Mouse (Mus musculus) erythroid progenitor cell, adult 5-6 weeks (primary cell): ENCODE data around the gene Prss32. TPM values are rescaled to one million over a fixed set of nuclear protein-coding genes. Genes with fewer than 3 reads are reported as not detected.
A peak's percentile ranks its signal among the peaks of the same experiment; 100 is the strongest.
"Not testable (repeated sequence)": the region's sequence is repeated elsewhere in the genome, so short reads cannot be mapped to it uniquely, and the experiment has no call there.

ENCODE experiments used
- ATAC-seq: replicated peaks from 2 replicates; pipeline ENCODE4 v1.8.0; 2016; ENCODE audit warnings: moderate number of reproducible peaks, mild to moderate bottlenecking, moderate TSS enrichment, inconsistent platforms; ENCODE audit not compliant: poor library complexity, low FRiP score, severe bottlenecking
- total RNA-seq, 2 experiments: library from RNA; stranded (forward) in 1 of 2; stranded (reverse) in 1 of 2; fragments of 150-400 nt in 1 of 2; fragments of 186-747, 209-891 nt in 1 of 2; gene quantifications; 2 replicates each; pipeline versions ENCODE4 v1.2.3 to v1.2.4; 2015 to 2017; ENCODE audit warnings: low replicate concordance in 2 of 2

Gene Prss32
- total RNA-seq, 2 experiments from 2014 or later, result not detected

DNA sequence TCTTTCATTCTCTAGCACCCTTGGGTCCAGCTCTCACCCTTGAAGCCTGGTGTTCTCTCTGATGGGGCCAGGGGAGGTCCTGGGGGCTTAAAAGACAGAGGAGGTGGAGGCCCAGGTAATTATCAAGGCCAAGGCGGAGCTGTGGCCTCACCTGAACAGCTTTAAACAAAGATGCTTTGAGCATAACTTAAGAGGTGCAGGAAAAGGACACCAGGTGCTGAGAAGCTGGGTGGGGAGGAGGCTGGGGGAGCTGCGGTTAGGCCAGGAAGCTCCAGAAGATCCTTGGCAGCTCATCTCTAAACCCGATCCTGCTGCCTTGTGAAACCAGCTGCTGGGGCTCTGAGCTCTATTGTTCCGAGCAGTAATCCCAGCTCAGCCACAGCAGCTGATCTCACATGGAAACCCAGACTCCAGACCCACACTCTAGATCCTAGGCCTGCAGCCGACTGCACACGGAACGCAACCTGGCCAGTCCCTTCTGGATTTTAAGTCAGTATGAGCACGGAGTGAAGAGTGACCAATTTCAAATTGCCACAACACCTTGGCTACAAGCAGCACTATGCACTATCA, 7.6 kb upstream of the Prss32 start, which contains the start of gene Prss33:
Prss33 (minus strand) TSS at position 51 of the 570 bp plus-strand sequence.
- ATAC-seq, result no peak

DNA sequence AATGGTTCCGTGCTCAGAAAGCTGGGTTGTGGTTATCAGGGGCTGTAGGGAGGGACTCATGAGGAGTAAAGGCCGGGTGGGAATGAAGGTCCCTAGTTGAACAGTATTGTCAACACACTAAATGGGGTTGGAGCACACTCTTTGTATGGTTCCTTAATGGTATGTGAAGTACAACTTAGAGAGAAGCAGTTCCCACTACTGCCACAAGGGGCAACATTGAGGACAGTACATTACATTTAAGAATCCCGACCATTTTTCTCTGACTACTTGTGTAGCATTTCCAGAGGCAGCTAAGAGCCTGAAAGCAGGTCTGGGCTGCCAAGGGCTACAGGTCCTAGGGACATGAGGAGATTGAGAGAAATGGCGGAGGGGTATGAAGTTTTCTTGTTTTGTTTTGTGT, 2.5 kb upstream of the Prss32 start:
- ATAC-seq, result peak; percentile 71

DNA sequence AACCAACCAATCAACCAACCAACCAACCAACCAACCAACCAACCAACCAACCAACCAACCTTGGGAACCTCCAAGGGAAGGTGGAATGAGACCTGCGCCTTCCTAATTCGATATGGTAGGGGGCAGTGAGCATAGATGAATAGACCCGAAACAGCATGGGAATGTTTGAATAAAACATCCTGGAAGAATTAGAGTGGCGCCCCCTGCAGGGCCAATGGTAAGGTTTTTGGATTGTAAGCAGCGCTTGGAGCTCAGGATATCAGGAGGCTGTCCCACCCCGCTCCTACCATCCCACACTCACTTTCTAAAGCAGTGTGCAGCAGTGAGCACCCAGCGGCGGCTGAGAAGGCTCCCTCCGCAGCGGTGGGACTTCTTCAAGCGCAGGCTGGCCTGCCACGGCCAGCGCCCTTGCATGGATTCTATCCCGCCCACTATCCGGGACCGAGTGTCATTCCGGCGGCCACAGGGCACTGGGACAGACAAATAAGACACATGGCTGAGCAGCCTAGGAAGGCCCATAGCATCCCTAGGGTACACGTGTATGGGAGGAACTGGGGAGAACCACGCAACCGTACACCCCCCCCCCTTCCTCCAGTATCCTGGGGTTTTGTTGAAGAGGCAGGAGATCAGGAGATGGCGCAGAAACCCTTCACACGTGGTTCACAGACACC, 379 bp upstream of the Prss32 start:
- ATAC-seq, result no peak

DNA sequence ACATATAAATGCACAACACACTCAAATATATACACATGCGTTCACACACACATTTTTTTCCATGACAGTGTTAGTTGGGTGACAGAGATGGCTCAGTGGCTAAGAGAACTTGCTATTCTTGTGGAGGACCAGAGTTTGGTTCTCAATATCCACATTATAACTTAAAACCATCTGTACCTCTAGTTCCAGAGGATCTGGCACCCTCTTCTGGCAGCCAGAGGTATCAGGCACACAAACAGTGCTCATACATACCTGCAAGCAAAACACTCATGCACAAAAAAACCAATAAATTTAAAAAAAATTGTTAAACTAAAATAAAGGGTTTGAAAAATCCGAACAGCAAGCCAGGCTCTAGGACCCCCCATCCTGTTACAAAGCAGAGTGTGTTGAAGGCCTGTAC, 6.4 kb downstream of the Prss32 start:
- no peak for ATAC-seq

DNA sequence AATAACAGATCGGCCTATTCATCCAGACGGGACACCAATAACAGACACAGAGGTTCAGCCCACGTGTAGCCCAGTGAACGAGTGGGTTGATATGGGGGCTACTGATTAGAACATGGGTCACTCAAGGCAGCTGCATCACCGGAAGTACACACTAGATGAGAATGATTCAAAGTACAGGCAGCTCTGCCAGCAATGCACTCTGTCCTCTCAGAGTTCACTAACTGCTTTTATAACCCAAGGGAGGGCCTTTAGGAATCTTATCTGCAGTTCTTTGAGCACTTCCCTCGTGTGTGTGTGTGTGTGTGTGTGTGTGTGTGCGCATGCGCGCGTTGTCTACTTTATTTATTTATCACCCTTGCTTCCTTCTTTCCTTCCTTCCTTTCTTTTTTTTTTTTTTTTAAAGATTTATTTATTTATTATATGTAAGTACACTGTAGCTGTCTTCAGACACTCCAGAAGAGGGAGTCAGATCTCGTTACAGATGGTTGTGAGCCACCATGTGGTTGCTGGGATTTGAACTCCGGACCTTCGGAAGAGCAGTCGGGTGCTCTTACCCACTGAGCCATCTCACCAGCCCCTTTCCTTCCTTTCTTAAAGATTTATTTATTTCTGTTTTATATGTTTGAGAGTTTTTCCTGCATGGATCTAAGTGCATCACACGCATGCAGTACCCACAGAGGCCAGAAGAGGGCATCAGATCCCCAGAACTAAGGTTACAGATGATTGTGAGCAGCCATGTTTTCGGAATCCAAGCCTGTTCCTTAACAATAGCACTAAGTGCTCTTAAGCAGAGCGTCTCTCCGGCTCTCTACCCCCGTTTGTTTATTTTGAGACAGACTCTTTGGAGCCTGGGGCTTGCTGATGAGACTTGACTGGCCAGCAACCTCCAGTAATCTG, 7.4 kb downstream of the Prss32 start:
- no peak for ATAC-seq

DNA sequence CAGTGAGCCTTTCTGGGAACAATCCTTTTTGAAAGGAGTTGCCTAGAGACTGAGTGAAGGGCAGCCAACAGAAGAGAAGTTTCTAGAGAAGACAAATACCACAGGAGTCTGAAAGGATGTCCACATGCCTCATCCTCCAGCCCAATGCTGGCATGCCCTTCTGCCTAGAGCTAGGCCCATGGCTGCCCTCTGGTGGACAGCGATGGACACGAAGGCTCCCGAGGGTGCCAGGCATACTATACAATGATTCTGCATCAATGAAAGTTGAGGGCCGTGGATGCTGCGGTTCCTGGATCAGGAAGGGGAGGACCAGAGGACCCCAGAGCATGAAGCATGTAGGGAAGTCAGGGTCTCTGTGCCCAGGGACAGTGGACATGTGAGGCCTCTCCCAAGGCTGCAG, 9.6 kb downstream of the Prss32 start:
- ATAC-seq, result peak; percentile 80

DNA sequence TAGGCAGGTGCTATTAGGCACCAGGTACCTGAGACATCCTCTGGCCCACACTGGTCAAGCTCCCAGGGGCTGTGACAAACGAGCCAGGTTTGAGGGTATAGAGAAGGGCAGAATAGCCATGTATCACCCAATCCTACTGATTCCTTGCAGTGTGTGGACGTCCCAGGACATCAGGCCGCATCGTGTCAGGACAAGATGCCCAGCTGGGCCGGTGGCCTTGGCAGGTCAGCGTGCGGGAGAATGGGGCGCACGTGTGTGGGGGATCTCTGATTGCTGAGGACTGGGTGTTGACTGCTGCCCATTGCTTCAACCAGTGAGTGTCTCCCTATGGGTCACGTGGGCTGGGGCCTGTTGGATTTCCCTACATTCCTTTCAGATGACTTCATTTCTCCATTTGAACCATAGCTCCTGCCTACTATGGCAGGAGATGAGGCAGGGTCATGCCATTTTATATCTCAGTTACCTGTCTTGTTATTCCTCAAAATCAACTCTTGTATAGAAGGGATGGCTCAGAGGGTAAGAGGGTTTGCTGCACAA, 10.6 kb downstream of the Prss32 start:
- no peak for ATAC-seq

DNA sequence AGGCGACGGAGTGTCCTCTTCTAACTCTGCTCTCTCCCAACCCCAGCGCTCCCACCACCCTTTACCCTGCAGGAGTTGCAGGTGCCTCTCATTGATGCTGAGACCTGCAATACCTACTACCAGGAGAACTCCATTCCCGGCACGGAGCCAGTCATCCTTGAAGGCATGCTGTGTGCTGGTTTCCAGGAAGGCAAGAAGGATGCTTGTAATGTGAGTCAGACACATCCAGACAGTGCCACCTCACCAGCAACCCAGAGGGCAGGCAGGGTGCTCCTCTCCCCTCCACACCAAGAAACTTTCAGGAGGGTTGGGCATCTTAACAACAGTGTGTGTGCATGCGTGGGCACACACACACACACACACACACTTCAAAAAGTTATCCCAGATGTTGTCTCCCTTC, 13.5 kb downstream of the Prss32 start:
- no peak for ATAC-seq

DNA sequence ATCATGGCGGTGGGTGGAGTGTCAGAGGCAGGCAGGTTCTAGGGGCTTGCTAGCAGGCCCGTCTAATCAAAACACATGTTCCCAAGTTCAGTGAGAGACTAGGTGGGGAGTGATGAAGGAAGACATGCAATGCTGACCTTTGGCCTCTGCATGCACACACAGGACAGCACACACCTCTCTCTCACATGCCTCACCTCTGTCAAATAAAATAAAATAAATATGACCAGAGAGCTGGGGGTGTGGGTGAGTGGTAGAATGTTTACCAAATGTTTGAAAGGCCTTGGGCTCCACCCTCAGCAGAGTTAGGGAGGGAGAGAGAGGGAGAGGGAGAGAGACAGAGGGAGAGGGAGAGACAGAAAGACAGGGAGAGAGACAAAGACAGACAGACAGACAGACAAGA, 14.3 kb downstream of the Prss32 start:
- ATAC-seq, result no peak

DNA sequence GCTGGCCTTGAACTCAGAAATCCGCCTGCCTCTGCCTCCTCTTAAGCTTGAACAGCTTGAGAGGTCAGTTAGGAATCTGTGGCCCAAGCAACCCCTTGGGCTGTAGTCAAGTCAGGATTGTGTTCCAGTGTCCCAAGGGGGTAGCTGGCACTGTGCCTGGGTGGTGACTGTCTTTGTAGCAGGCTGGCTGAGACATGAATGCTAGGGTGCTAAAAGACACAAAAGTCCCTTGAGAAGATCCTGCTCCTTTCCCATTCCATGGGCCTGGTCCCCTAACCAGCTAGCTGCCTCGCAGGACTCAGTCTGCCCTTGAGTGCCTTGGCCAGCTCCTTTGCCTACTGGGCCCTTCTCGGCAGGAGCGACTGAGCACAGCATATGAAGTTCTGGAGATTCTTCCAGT, 19.3 kb downstream of the Prss32 start:
- no peak for ATAC-seq

DNA sequence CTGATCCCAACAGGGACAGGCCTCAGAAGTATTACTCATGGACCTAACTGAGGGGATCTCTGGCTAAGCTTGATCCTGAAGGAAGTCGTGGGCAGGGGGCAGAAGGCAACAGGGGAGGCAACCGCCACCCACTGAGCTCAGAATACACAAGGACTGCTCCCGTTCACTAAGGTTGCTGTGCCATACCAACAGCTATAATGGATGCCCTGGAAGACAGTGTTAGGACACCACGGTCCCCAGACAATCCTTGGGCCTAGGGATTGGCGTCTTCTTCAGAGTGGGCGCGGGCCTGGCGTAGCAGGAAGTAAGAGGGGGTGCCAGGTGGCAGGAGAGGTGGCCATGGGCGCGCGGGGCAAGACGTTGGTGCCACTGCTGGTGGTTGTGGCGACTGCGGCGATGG, 24.1 kb downstream of the Prss32 start, which contains the start of gene Prss21:
Prss21 (plus strand) TSS at position 301 of the 400 bp plus-strand sequence.
- no peak for ATAC-seq

DNA sequence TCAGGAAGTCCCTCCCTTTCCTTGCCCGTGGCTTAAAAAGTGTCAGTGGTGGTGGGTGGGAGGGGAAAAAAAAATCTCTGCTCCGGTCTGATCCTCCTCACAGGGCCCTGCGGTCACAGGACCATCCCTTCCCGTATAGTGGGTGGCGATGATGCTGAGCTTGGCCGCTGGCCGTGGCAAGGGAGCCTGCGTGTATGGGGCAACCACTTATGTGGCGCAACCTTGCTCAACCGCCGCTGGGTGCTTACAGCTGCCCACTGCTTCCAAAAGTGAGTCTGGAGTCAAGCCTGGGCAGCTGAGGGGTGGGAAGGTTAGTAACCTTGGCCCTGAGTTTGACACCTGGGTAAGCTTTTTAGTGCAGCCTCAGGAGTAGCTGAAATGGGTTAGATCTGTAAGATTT, 24.9 kb downstream of the Prss32 start:
- ATAC-seq, result no peak

DNA sequence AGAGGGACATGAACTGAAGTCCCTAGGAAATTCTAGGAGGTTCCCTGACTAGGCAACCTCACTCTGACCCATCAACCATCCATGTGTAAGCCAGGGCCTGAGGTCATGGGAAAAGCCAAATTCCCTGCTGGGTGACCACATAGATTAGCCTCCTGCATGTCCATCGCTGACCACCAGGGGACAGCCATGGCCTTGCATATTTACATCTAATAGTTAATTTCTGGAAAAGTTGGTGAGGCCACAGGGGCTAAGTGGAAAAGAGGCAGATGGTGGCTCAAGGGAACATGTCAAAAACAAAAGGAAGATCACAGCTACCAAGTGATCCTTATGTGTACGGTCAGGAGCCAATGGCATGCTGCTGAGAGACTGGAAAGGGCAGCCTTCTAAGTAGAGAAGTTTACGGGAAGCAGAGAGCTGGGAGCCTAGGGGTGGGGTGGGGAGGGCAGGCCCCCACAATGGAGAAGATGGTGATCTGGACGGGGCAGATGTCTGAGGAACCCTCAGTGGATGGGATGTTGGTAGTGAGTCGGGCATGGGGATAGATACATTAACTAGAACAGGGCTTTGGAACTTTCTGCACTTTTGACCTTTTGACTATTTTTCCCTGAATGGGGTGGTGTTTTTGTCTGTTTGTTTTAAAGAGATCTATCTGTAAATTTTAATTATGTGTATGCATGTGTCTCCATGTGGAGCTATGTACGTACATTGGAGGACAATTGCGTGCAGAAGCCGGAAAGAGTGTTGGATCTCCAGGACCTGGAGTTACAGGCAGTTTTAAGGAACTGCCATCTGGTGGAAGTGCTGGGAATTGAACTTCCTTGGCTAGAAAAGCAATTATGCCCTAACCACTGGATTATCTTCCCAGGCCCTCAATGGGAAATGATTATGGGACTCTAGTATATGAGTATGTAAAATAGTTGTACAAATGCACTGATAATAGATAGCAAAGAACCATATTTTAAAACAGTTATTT, 30.5 kb downstream of the Prss32 start:
- ATAC-seq, result no peak

DNA sequence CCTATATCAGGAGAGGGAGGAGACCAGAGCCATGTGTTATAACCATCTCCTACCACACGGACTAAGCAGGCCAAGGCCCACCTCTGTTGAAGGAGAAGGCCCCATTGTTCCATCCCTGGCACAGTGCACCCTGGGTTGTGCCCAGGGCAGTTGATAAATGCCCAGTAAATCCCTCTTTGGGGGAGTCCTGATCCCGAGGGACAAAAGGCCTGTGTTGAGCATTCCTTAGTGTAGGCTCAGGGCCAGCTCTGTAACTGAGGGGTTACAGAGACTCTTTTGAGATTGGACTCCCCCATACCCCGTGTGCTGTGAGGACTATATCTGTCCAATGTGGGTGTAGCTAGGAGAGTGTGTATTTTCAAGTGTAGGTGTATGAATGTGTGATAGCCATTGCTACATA, 33.1 kb downstream of the Prss32 start:
- ATAC-seq, result no peak

DNA sequence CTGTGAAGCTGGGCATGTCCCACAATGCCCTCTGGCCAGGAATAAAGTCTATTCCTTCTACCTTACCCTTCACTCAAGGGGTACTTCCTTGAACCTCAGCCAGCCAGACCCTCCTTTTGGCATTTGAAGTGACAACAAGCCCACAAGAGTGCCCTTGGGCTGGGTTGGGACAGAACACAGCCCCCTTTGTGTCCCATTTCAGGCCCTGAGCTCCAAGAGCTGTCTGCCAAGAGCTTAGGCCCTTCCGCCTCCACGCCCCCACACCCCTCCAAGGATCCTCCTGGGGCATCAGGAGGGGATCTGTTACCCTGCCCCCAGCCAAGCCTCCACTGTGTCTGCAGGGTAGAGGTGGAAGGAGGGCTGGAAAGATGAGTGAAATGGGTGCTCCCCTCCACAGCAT, 33.5 kb downstream of the Prss32 start:
- no peak for ATAC-seq

DNA sequence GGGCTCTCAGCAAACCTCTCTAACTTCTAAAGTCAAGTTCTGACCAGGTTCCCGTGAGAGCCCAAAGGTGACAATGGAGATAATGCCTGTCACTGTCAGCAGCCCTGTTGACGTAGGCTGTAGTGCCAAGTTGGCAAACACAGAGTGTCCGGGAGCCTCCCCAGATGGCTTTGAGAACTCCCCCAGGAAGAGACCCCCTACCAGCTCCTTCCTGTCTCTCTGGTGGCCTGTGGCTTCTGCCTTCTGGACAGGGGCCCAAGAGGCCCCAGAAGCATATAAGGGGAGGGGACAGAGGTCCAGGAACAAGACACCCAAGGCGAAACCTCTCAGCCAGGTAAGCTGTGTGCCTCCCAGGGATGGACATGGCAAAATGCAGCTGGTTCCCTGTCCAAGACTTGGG, 36.9 kb downstream of the Prss32 start, which contains the start of the genes Dcpp1 and Dcpp2:
Dcpp1 (plus strand) TSS at position 301 of the 400 bp plus-strand sequence.
Dcpp2 (plus strand) TSS at position 305 of the 400 bp plus-strand sequence.
- not testable (repeated sequence) for ATAC-seq
